ENCODE assay signal across 8 mouse cellular contexts in genomic region chr13:21222463-21223022, GRCm38 (mm10). TPM values are rescaled to one million over a fixed set of nuclear protein-coding genes. Genes with fewer than 3 reads are reported as not detected.
DNase-seq lines count a peak whose midpoint lies in the region.

No protein-coding gene starts in this region.

- peak overlapping the region; percentile 92 for H3K4me3 ChIP-seq in megakaryocyte, embryonic 14.5 days (replicated peaks)

- no peaks in the 10 kb centered on the region for H3K9me3 ChIP-seq in megakaryocyte, embryonic 14.5 days

- H3K27me3 ChIP-seq in megakaryocyte, embryonic 14.5 days (replicated peaks), result peaks cover 9% of the 10 kb centered on the region

- H3K4me1 ChIP-seq in megakaryocyte, embryonic 14.5 days, result peaks cover 23% of the 10 kb centered on the region

- H3K36me3 ChIP-seq in megakaryocyte, embryonic 14.5 days (replicated peaks; ENCODE audit: low read length), result no peaks in the 10 kb centered on the region

- DNase-seq in adrenal gland, adult 18-20 months (ENCODE audit: low spot score in 2 of 2), result peak; percentile 79 to 90
- DNase-seq in embryo, embryonic 10 days (ENCODE audit: low spot score), result peak; percentile 90
- peak; percentile 74 for DNase-seq in gastrocnemius, postnatal 10 days
- peak; percentile 87 for DNase-seq in induced T-regulatory cell, adult 2 months (ENCODE audit: low read depth)
- DNase-seq in left cerebral cortex, adult 9 months (ENCODE audit: low spot score in 2 of 2), result peak; percentile 65 to 93
- DNase-seq in right cerebral cortex, postnatal 10 days (ENCODE audit: low spot score in 2 of 2), result peak; percentile 89 to 91
- DNase-seq in urinary bladder, postnatal 36 days (ENCODE audit: low spot score in 2 of 2), result peak; percentile 77 to 81

RNA-seq across cellular contexts. Expression of gene Trim27, which starts 43.3 kb away (rescaled TPM):
- total RNA-seq in adrenal gland, adult 18-20 months (2021), result 10 to 100 TPM; 45.3 to 49.9 TPM
- 10 to 100 TPM; 27.9 to 36.8 TPM for total RNA-seq in gastrocnemius, postnatal 10 days (2021)
- polyA plus RNA-seq in megakaryocyte, embryonic 14.5 days (2012; ENCODE audit: insufficient read depth, low replicate concordance), result 63.6 and 88.3 TPM in 2 replicates

Comparison
In these comparisons a context has a peak if more than half of its experiments do, and no peak if none do; other contexts are left out.
1. Peak in every context shown above with its lines: DNase-seq and H3K4me3 ChIP-seq.